In genomic region chr10:58427930-58428329, GRCm38 (mm10) we compare ENCODE assay signal across 26 mouse cellular contexts. TPM values are rescaled to one million over a fixed set of nuclear protein-coding genes. Genes with fewer than 3 reads are reported as not detected.
DNase-seq lines count a peak whose midpoint lies in the region; ATAC-seq and TF ChIP-seq lines count a peak whose summit lies in the region.
"Had no signal": no experiment of that assay in that cellular context is flagged by ENCODE, and none has a peak within 500 bp of the region (broad histone marks: within the 10 kb centered on the region; RNA-seq: fewer than 3 reads in every experiment).

No protein-coding gene starts in this region.

- H3K27ac ChIP-seq in heart, embryonic 10.5 days = no peak overlapping the region
- no peak overlapping the region for H3K27ac ChIP-seq in kidney, embryonic 16.5 days (ENCODE audit: low read length)
- H3K27ac ChIP-seq: embryonic facial prominence, embryonic 10.5 days; embryonic facial prominence, embryonic 12.5 days; forebrain, embryonic 13.5 days; forebrain, embryonic 15.5 days had no signal

- H3K4me2 ChIP-seq in myocyte (ENCODE audit: low read depth) = no peak overlapping the region
- H3K4me2 ChIP-seq in kidney, embryonic 16.5 days (replicated peaks; ENCODE audit: low read depth, low read length) = no peak overlapping the region
- H3K4me2 ChIP-seq: embryonic facial prominence, embryonic 12.5 days; forebrain, embryonic 13.5 days; forebrain, embryonic 15.5 days had no signal

- peak; percentile 76 for DNase-seq in heart, adult 11 months
- no peak for DNase-seq in heart, embryonic 10.5 days (ENCODE audit: low spot score)
- DNase-seq in lung, postnatal 36 days = no peak
- DNase-seq: adrenal gland, adult 2 months; adrenal gland, postnatal 10 days; adrenal gland, postnatal 25 days; B cell, adult 2 months; cerebellum, adult 11 months; cerebellum, adult 18-20 months; cerebellum, adult 8-10 months; cerebellum, adult 9-11 months; cerebellum, postnatal 14 days; cerebellum, postnatal 36 days; forebrain, postnatal 0 days had no signal

- no peak overlapping the region for H3K4me3 ChIP-seq in heart, embryonic 10.5 days
- no peak overlapping the region for H3K4me3 ChIP-seq in myocyte
- H3K4me3 ChIP-seq in kidney, embryonic 16.5 days (ENCODE audit: low read length) = no peak overlapping the region
- H3K4me3 ChIP-seq: embryonic facial prominence, embryonic 10.5 days; embryonic facial prominence, embryonic 12.5 days; forebrain, embryonic 13.5 days; forebrain, embryonic 15.5 days had no signal

- 87% methylated on average over 2 of the region's 2 CpGs for WGBS in heart, embryonic 10.5 days
- WGBS in kidney, embryonic 16.5 days = 96% methylated on average over 2 of the region's 2 CpGs

- peak; percentile 66 for ATAC-seq in common myeloid progenitor, adult 5-6 weeks (replicated peaks; ENCODE audit: low read depth, poor library complexity, severe bottlenecking)
- ATAC-seq in kidney, embryonic 16.5 days (ENCODE audit: low FRiP score, low TSS enrichment) = no peak
- ATAC-seq: activated CD4-positive, CD25-positive, alpha-beta regulatory T cell, adult 4 months; CD4-positive, CD25-positive, alpha-beta regulatory T cell, adult 4 months; forebrain, embryonic 13.5 days; forebrain, embryonic 15.5 days; forebrain, postnatal 0 days; Patski had no signal

- H3K9me3 ChIP-seq in heart, embryonic 10.5 days = no peaks in the 10 kb centered on the region
- no peaks in the 10 kb centered on the region for H3K9me3 ChIP-seq in kidney, embryonic 16.5 days (ENCODE audit: low read length)
- H3K9me3 ChIP-seq: embryonic facial prominence, embryonic 10.5 days; embryonic facial prominence, embryonic 12.5 days; forebrain, embryonic 15.5 days; G1E had no signal

- H3ac ChIP-seq in myocyte (ENCODE audit: control insufficient read depth, insufficient read length) = no peak overlapping the region

- no peak overlapping the region for H3K9ac ChIP-seq in kidney, embryonic 16.5 days (replicated peaks; ENCODE audit: low read length)
- H3K9ac ChIP-seq: embryonic facial prominence, embryonic 12.5 days; forebrain, embryonic 13.5 days; forebrain, embryonic 15.5 days; forebrain, postnatal 0 days had no signal

- no peaks in the 10 kb centered on the region for H3K79me2 ChIP-seq in myocyte (ENCODE audit: control insufficient read depth, insufficient read depth)

- TF ChIP-seq POLR2A in myocyte (IDR thresholded peaks at IDR 0.05; ENCODE audit: insufficient read length, low read depth) = no peak

- H3K36me3 ChIP-seq in heart, embryonic 10.5 days = peaks cover 23% of the 10 kb centered on the region
- peaks cover 22% of the 10 kb centered on the region for H3K36me3 ChIP-seq in myocyte (ENCODE audit: control insufficient read depth, insufficient read depth)
- H3K36me3 ChIP-seq in kidney, embryonic 16.5 days (ENCODE audit: insufficient read depth, low read length) = peaks cover 18% of the 10 kb centered on the region

- no peaks in the 10 kb centered on the region for H3K27me3 ChIP-seq in heart, embryonic 10.5 days (ENCODE audit: insufficient read depth, poor library complexity, severe bottlenecking)
- no peaks in the 10 kb centered on the region for H3K27me3 ChIP-seq in myocyte (ENCODE audit: control insufficient read depth, insufficient read depth, insufficient read length)
- H3K27me3 ChIP-seq in kidney, embryonic 16.5 days (ENCODE audit: insufficient read depth, low read length) = no peaks in the 10 kb centered on the region
- H3K27me3 ChIP-seq: CH12.LX; embryonic facial prominence, embryonic 12.5 days; forebrain, embryonic 13.5 days; forebrain, embryonic 15.5 days; Patski had no signal

- no peaks in the 10 kb centered on the region for H3K4me1 ChIP-seq in heart, embryonic 10.5 days
- H3K4me1 ChIP-seq in kidney, embryonic 16.5 days (ENCODE audit: insufficient read depth, low read length) = no peaks in the 10 kb centered on the region
- H3K4me1 ChIP-seq: embryonic facial prominence, embryonic 10.5 days; embryonic facial prominence, embryonic 12.5 days; forebrain, embryonic 13.5 days; forebrain, embryonic 15.5 days had no signal

TF ChIP-seq in myocyte, 11 proteins besides CTCF, POLR2A, EP300 and RAD21:
- TF ChIP-seq REST (IDR thresholded peaks at IDR 0.05; ENCODE audit: insufficient read depth, insufficient read length) (no peak), CEBPB (IDR thresholded peaks at IDR 0.05; ENCODE audit: insufficient read depth, poor library complexity, severe bottlenecking) (no peak), MYOD1 (IDR thresholded peaks at IDR 0.05; ENCODE audit: control insufficient read depth in 1 of 3, insufficient read length in 2 of 3, low read depth in 2 of 3) (no peak), POLR2AphosphoS2 (IDR thresholded peaks at IDR 0.05; ENCODE audit: insufficient read length, low read depth) (peak; percentile 46), MYOG (IDR thresholded peaks at IDR 0.05; ENCODE audit: control insufficient read depth in 1 of 3, insufficient read depth in 1 of 3, insufficient read length in 2 of 3, low read depth in 2 of 3) (no peak), TCF12 (IDR thresholded peaks at IDR 0.05; ENCODE audit: insufficient read depth, poor library complexity, severe bottlenecking) (no peak), SRF (IDR thresholded peaks at IDR 0.05; ENCODE audit: control insufficient read depth, insufficient read length, low read depth) (no peak)
TF ChIP-seq in myocyte: peak in this region for 1.

RNA-seq across cellular contexts. Expression of gene Ranbp2, which starts 18.8 kb away (rescaled TPM):
- 20.2 and 24.2 TPM in 2 replicates for polyA plus RNA-seq in heart, embryonic 10.5 days (2016; fragmentation: Nextera tagmentation; extraction: Ambion mirVana)
- total RNA-seq in common myeloid progenitor, adult 5-6 weeks (2017) = 277 and 282 TPM in 2 replicates
- 7.8 TPM for polyA plus RNA-seq in myocyte (2012; fragmentation: generic; extraction: Trizol)
- polyA plus RNA-seq in kidney, embryonic 16.5 days (2015; fragmentation: Nextera tagmentation; extraction: Ambion mirVana) = 20.0 and 20.7 TPM in 2 replicates
